Mouse (Mus musculus) brain, embryonic 14.5 days (tissue): ENCODE data around the gene Slc6a18. TPM values are rescaled to one million over a fixed set of nuclear protein-coding genes. Genes with fewer than 3 reads are reported as not detected.

Experiments
- DNase-seq: peaks from one replicate; pipeline ENCODE4 v3.0.0-alpha.2; 2011; ENCODE audit warnings: low read depth
- CTCF ChIP-seq: fragments of 200-500 bp; IDR thresholded peaks from 2 replicates; pipeline ENCODE4 v1.5.1; 2012; ENCODE audit warnings: inconsistent platforms, mild to moderate bottlenecking, moderate library complexity, borderline replicate concordance; ENCODE audit not compliant: insufficient read depth, insufficient read length; ENCODE audit errors: extremely low read depth
- POLR2A ChIP-seq: fragments of 200-500 bp; IDR thresholded peaks from 2 replicates; pipeline ENCODE4 v1.6.1; 2012; ENCODE audit warnings: mild to moderate bottlenecking, inconsistent platforms, borderline replicate concordance; ENCODE audit not compliant: poor library complexity, insufficient read depth, insufficient read length, severe bottlenecking; ENCODE audit errors: extremely low read depth
- polyA plus RNA-seq: library from polyadenylated mRNA; depleted of rRNA; stranded (reverse); fragments of >200 nt; gene quantifications from 2 replicates; pipeline ENCODE4 v1.2.3, GENCODE M21; 2012

Slc6a18 gene
- polyA plus RNA-seq, 1 experiment, result not detected

DNA sequence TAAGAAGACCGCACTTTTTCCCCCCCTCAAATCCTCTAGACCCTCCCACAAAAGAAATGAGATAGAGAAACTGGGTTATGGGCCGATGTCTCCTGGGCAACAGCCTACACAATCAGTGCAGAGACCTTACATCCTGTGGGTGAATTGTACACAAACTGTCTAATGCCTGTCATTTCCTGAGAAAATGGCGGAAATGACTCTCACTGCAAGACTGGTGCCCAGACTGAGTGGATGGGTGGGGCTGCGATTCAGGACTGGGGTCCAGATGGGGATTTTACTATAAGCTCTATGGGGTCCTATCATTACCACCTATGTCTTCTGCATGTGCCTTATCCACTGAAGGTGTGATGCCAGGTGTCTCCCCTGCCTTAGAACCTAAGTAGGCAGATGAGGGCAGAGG lies 25.0 kb upstream of the Slc6a18 start:
- no peak for DNase-seq
- no peak for TF ChIP-seq POLR2A
- TF ChIP-seq CTCF, result no peak

DNA sequence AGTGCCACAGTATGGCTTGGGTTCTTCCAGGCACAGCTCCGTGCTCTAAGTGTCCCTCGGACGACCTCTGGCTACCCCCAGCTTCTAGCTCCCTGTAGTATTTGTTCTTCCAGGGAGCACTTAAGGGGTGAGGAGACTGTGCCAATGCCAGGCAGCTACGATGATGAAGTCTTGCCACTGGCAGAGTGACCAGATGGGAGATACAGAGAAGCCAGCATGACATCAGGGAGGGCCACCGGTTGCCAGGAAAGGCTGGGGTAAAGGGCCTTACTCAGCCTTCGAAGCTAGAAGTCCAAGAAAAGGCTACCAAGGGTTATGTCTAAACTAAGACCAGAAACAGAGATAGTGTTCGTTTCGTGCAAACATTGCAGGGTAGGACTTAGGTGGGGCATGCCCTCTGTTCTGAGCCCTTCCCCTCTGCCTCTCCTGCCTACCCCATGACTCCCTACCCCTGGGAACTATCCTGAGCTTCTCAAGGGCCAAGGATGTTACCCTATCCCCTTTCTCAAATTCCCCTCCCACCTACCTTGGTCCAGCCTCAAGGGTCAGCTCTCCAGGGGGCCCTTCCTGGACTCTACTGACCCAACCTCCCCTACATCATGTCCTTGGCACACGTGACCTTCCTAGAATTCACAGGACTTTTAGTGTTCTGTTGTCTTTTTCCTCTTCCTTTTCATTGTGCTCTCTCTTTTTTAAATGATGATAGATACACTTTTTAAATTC lies 23.5 kb upstream of the Slc6a18 start:
- DNase-seq, result no peak
- TF ChIP-seq CTCF (no peak), POLR2A (no peak)

DNA sequence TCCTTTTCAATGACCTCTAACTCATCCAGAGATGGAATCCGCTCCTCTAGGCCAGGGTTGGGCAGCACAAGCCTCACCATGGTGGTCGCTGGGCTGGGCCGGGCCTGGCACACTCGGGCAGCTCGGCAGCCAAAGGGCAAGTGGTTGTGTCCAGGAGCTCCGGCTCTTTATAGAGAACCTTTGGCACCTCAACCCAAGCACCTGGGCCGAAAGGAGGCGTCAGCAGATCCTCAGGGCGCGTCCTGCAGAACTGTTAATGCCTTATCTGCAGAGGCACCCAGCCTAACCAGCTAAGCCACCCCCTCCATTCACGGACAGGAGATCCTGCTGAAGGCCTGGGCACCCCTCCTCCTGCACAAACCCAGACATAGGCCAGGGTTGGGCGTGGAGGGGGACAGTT lies 22.7 kb upstream of the Slc6a18 start:
- TF ChIP-seq POLR2A (no peak), CTCF (no peak)
- no peak for DNase-seq

DNA sequence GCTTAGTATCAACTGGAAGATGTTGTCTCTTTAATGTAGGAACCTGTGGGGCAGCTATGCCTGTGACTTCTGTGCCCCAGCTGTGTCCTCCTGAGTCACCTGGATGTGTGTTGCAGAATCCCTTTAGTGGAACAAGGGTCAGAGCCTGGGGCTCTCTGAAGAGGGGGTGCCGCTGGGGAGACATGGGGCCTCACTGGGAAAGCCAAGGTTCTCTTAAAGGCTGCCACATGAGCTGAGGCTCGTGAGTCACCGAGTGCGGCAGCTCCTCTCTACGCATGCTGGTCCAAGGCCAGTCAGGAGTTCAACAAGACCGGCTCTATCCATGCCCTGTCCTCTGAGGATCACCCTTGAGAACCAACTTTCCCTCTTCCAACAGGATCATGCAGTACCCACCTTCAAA lies 21.9 kb upstream of the Slc6a18 start:
- DNase-seq, result no peak
- TF ChIP-seq CTCF, result no peak
- no peak for TF ChIP-seq POLR2A

DNA sequence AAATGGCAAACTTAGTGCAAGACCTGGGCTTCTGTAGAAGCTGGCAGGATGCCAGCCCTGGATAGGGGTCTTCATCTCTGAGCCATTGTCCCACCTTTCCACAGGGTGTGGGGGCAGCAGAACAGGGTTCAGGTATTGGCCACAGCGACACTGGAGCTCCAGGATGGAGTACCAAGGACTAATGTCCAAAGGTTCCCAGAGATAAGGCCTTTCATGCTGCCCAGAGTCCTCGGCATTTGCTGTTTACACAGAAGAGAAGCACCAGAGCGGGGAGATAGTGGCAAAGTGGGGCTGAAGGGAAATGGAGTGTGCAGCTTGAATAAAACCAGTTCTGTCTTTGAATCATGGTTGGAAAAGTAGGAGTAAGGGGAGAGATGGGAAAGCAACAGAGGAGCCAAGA lies 18.7 kb upstream of the Slc6a18 start:
- TF ChIP-seq CTCF (no peak), POLR2A (no peak)
- DNase-seq, result no peak

DNA sequence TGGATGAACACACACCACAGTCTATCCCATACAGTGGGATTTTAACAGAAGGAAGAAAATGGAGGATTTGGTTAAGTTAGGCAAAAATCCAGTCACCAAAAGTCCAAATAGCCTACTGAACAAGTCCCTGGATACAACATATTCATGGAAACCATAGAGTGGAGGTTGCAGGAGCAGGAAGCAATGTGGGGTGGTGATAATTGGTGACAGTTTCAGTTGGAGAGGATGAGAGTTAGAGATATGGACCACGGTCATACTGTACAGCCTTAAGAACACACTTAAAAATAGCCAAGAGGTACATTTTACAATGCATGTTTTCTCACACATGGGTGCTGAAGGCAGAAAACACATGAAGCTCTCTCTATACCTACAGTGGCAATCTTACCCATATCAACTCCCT lies 17.1 kb upstream of the Slc6a18 start:
- no peak for DNase-seq
- TF ChIP-seq CTCF (no peak), POLR2A (no peak)

DNA sequence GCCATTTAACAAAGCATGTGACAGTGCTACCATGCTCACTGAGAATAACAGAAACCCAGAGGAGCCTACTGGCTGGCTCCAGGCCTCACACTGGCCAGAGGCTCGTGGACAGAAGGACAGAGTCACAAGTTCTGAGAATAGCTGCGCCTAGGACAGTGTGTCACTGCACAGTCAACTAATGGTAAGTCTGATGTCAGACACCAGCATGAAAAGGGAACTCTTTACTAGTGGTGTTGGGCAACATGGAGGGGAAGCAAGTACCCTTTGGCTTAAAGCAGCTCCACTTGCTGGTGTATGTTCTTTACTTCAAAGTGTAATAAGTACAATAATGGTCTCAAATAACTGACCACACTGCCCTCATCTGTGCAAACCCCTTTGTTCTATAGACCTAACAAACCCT lies 15.5 kb upstream of the Slc6a18 start:
- TF ChIP-seq POLR2A (no peak), CTCF (no peak)
- no peak for DNase-seq

DNA sequence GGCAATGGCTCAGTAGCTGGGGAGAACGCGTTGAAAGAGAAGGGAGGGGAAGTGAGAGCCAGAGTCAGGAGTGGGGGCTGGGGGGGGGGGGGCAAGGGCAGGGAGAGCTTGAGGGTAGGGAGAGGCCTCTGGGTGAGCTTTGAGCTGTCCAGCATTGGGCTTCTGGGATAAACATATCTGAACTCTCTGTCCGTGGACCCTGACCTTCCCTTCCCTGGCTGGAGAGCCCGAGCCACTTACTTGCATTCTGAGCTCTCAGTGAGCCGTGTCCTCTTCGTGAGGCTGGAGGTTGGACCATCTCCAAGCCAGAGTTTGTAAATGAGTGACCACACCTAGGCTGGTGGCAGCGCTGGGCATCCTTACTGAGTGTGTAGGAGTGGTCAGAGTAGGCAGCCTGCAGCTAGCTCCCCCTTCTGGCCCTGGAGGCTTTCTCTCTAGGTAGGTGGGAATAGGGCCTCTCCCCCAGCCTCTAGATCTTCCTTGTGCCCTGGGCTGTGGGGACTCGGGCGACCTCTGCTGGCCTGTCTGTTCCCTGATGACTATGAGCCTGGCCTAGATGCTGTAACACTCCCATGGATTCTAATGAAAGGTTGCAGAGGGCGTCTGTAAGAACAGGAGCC lies 14.5 kb upstream of the Slc6a18 start:
- peak; percentile 75 for TF ChIP-seq CTCF
- TF ChIP-seq POLR2A, result no peak
- peak; percentile 75 for DNase-seq

DNA sequence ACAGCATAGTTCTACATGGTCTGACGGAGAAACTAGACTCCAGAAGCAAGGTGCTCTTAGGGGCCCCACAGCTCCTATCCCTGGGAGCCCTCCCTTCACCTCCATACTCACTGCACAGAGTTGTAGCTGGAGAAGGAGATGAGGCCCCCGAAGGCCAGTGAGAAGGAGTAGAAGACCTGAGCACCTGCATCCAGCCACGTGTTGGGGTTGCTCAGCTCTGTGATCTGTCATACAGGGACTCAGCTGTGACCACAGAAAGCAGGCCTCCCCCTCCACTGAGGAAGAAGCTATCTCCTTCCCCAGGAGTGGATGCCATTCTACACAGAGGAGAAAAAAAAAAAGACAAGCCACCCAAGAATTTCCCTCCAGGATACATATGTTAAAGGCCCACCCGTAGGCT lies 11.1 kb upstream of the Slc6a18 start:
- TF ChIP-seq POLR2A, result no peak
- no peak for TF ChIP-seq CTCF
- DNase-seq, result no peak

DNA sequence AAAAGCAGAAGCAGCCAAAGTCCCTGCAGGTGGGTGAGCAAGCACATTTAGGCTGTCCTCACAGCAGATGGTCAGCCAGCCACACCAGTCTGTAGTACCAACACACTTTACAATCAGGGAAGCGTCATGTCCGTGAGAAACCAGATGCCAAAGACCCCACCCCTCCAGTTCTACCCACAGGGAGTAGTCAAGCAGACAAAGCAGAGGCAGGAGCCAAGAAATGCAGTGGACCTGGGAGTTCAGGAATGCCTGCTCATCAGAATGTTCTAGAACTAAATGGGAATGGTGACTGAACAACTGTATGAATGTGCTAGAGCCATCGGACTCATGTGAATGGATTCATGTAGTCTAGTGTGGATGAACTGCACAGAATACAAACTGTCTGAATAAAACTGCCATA lies 9.8 kb upstream of the Slc6a18 start:
- TF ChIP-seq POLR2A (no peak), CTCF (no peak)
- DNase-seq, result no peak

DNA sequence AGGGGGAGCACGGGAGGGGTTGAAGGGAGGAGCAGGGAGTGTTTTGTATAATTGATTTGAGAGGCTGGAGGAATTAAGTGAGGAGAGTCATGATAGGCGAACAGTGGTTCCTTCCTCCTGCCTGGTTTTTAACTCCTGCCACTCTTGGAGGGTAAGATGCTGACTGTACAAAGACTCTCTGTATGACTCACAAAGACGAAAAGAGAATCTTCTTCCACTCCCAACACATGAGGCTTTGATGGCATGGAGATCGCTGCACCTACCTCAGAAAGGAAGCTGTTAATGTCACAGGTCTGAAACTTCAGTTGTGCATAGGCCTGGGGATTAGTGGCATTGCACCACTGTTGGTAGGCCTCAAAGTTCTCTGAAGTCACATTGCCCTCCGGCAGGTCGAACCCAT lies 7.7 kb upstream of the Slc6a18 start:
- no peak for TF ChIP-seq POLR2A
- no peak for TF ChIP-seq CTCF
- DNase-seq, result no peak

DNA sequence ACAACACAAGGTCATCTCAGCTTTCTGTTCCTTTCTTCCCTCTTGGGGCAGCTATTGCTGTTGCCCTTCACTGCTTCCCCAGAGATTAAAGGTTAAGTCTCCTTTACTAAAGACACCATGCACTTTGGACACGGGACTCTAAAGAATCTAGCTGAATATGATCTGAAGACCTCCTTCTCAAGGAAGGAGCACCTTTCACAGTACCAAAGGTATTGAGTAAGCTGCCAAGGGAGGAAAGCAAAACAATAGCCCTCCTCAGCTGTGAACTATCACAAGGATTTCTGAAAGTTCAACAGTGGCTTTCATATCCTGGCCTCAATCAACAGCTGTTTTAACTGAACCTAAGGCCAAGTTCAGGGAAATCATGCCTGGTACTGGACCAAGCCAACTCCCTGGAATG lies 6.6 kb upstream of the Slc6a18 start:
- TF ChIP-seq CTCF, result no peak
- TF ChIP-seq POLR2A, result no peak
- DNase-seq, result no peak
